29 mouse cellular contexts compared by ENCODE assay signal in the genomic region with DNA sequence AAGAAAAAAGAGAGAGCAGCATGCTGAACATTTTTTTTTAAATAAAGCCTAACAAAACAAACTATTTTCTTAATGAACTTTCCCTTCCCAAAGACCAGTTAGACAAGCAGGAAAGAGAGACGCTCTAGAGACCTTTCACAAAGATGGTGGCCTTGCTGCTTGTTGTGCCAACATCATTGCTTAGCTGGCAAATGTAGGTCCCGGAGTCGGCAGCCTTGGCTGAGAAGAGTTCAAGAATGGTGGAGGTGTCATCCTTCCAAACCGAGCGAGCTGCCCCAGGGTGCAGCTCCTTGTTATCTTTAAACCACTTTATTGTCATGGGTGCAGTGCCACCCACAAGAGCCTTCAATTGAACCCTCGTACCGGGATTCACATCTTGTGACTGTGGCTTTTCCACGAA.
"Had no signal": no experiment of that assay in that cellular context is flagged by ENCODE, and none has a peak within 500 bp of the region (broad histone marks: within the 10 kb centered on the region; RNA-seq: fewer than 3 reads in every experiment).

No protein-coding gene starts in this region.

- H3K27me3 ChIP-seq: limb, embryonic 12.5 days; limb, embryonic 13.5 days; limb, embryonic 15.5 days; liver, embryonic 12.5 days; liver, embryonic 13.5 days; liver, embryonic 15.5 days; lung, embryonic 15.5 days; megakaryocyte, embryonic 14.5 days; midbrain, embryonic 12.5 days; midbrain, embryonic 13.5 days; midbrain, embryonic 15.5 days; neural tube, embryonic 12.5 days had no signal

- DNase-seq: left cerebral cortex, postnatal 4 days; liver; liver, embryonic 13.5 days; liver, postnatal 0 days; lung, adult 18-20 months; lung, adult 2 months; lung, embryonic 14.5 days; lung, postnatal 10 days; lung, postnatal 14 days; lung, postnatal 36 days; lung, postnatal 4 days; midbrain, embryonic 14.5 days had no signal

- H3K4me3 ChIP-seq: limb, embryonic 10.5 days; limb, embryonic 12.5 days; limb, embryonic 13.5 days; limb, embryonic 15.5 days; liver, embryonic 12.5 days; liver, embryonic 13.5 days; liver, embryonic 15.5 days; lung, embryonic 15.5 days; megakaryocyte, embryonic 14.5 days; midbrain, embryonic 10.5 days; midbrain, embryonic 12.5 days; midbrain, embryonic 13.5 days; midbrain, embryonic 15.5 days; neural tube, embryonic 12.5 days had no signal

- H3K36me3 ChIP-seq: limb, embryonic 10.5 days; limb, embryonic 12.5 days; limb, embryonic 13.5 days; limb, embryonic 15.5 days; liver, embryonic 12.5 days; liver, embryonic 13.5 days; liver, embryonic 15.5 days; lung, embryonic 15.5 days; midbrain, embryonic 10.5 days; midbrain, embryonic 12.5 days; midbrain, embryonic 13.5 days; midbrain, embryonic 15.5 days; neural tube, embryonic 12.5 days had no signal

- H3K27ac ChIP-seq: limb, embryonic 10.5 days; limb, embryonic 12.5 days; limb, embryonic 13.5 days; limb, embryonic 15.5 days; liver, embryonic 12.5 days; liver, embryonic 13.5 days; liver, embryonic 14.5 days; liver, embryonic 15.5 days; lung, embryonic 15.5 days; macrophage; midbrain, embryonic 10.5 days; midbrain, embryonic 12.5 days; midbrain, embryonic 13.5 days; midbrain, embryonic 15.5 days; neural tube, embryonic 12.5 days had no signal

- H3K4me2 ChIP-seq: limb, embryonic 12.5 days; limb, embryonic 13.5 days; limb, embryonic 15.5 days; liver, embryonic 11.5 days; liver, embryonic 12.5 days; liver, embryonic 13.5 days; liver, embryonic 15.5 days; lung, embryonic 14.5 days; lung, embryonic 15.5 days; midbrain, embryonic 11.5 days; midbrain, embryonic 12.5 days; midbrain, embryonic 13.5 days; midbrain, embryonic 15.5 days; neural tube, embryonic 12.5 days had no signal
